Mouse (Mus musculus) heart, postnatal 14 days (tissue): ENCODE results near the gene Tgfb1i1. TPM values are rescaled to one million over a fixed set of nuclear protein-coding genes. Genes with fewer than 3 reads are reported as not detected.

Experiments
- DNase-seq, 2 experiments: peaks; one replicate each; pipeline ENCODE4 v3.0.0; 2021 to 2022
- intact Hi-C: fragments of 180-260 bp; cut with DNase I; formaldehyde crosslinking; loops from one replicate; pipeline ENCODE4 v1.15.1; 2025
- long read RNA-seq, 2 experiments: library from polyadenylated mRNA; stranded (forward); transcript quantifications; one replicate each; pipeline ENCODE4 v2.0.0; 2021
- total RNA-seq, 2 experiments: library from RNA; stranded (reverse); gene quantifications; 2 replicates each; pipeline ENCODE4 v1.2.3; 2021

The Tgfb1i1 gene
- 10 to 100 TPM; 31.9 to 32.2 TPM for total RNA-seq
- long read RNA-seq, experiment 1, transcript Tgfb1i1-204 (10 exons, 3,788 nt): minor isoform, 8 of 40 reads
- long read RNA-seq, experiment 1, transcript Tgfb1i1-207 (11 exons, 1,746 nt): major isoform, 23 of 40 reads
- long read RNA-seq, experiment 1, partial matches to known transcripts: 3 of 40 reads
- long read RNA-seq, experiment 1, other reads (novel, unspliced or antisense): 3 of 40 reads
- long read RNA-seq, experiment 2, transcript Tgfb1i1-207 (11 exons, 1,746 nt): major isoform, 17 of 30 reads
- long read RNA-seq, experiment 2, transcript Tgfb1i1-204 (10 exons, 3,788 nt): minor isoform, 6 of 30 reads
- long read RNA-seq, experiment 2, partial matches to known transcripts: 2 of 30 reads
- long read RNA-seq, experiment 2, other reads (novel, unspliced or antisense): 2 of 30 reads

- peak; percentile 71 to 75 for DNase-seq
- intact Hi-C loops: loop anchor here (1.0 to 5.0 kb wide), 2 partner anchors 99 to 461 kb away; no protein-coding TSS in a partner anchor
Observed at GRCm38 (mm10) chr7:128246496-128247391, at the start of gene Tgfb1i1. Gene Tgfb1i1, plus strand, starts transcription at chr7:128246812.

- no peak for DNase-seq
- intact Hi-C loops: loop anchor here (10.0 kb wide), 1 partner anchor 257 kb away; the partner anchor contains the start of gene Prss36
Observed at GRCm38 (mm10) chr7:128201607-128202006, 45.0 kb upstream of the Tgfb1i1 start.

GRCm38 (mm10) chr7:128203071-128203470, 43.5 kb upstream of the Tgfb1i1 start:
- peak in 1 of 2 experiments; percentile 22 for DNase-seq
- intact Hi-C loops: loop anchor here (10.0 kb wide), 1 partner anchor 258 kb away; the partner anchor contains the start of gene Prss36

GRCm38 (mm10) chr7:128204179-128204578, 42.4 kb upstream of the Tgfb1i1 start:
- no peak for DNase-seq
- intact Hi-C loops: loop anchor here (10.0 kb wide), 1 partner anchor 259 kb away; the partner anchor contains the start of gene Prss36

GRCm38 (mm10) chr7:128205695-128206094, 40.9 kb upstream of the Tgfb1i1 start:
- intact Hi-C loops: loop anchor here (10.0 kb wide), 1 partner anchor 261 kb away; the partner anchor contains the start of gene Prss36
- peak; percentile 14 to 23 for DNase-seq

- peak; percentile 41 to 48 for DNase-seq
- intact Hi-C loops: loop anchor here (10.0 kb wide), 1 partner anchor 261 kb away; the partner anchor contains the start of gene Prss36
Observed at GRCm38 (mm10) chr7:128206152-128206551, 40.5 kb upstream of the Tgfb1i1 start, which contains the start of gene Cox6a2. Gene Cox6a2, minus strand, starts transcription at chr7:128206387.

- intact Hi-C loops: loop anchor here (2.0 to 10.0 kb wide), 2 partner anchors 103 to 263 kb away; partner anchors contain the start of gene Prss36
- DNase-seq: peak; percentile 53 to 77
Observed at GRCm38 (mm10) chr7:128208187-128208586, 38.4 kb upstream of the Tgfb1i1 start.

- no peak for DNase-seq
- intact Hi-C loops: loop anchor here (2.0 to 10.0 kb wide), 2 partner anchors 105 to 265 kb away; partner anchors contain the start of gene Prss36
Observed at GRCm38 (mm10) chr7:128209826-128210225, 36.8 kb upstream of the Tgfb1i1 start.

GRCm38 (mm10) chr7:128219952-128220351, 26.7 kb upstream of the Tgfb1i1 start:
- DNase-seq: no peak
- intact Hi-C loops: no loop called here

GRCm38 (mm10) chr7:128220936-128221335, 25.7 kb upstream of the Tgfb1i1 start:
- intact Hi-C loops: no loop called here
- no peak for DNase-seq

GRCm38 (mm10) chr7:128231741-128232140, 14.9 kb upstream of the Tgfb1i1 start:
- no peak for DNase-seq
- intact Hi-C loops: no loop called here

- no peak for DNase-seq
- intact Hi-C loops: no loop called here
Observed at GRCm38 (mm10) chr7:128234796-128235195, 11.8 kb upstream of the Tgfb1i1 start.

GRCm38 (mm10) chr7:128235481-128235880, 11.1 kb upstream of the Tgfb1i1 start:
- no peak for DNase-seq
- intact Hi-C loops: no loop called here

- intact Hi-C loops: loop anchor here (2.0 kb wide), 1 partner anchor 108 kb away; no protein-coding TSS in a partner anchor
- no peak for DNase-seq
Observed at GRCm38 (mm10) chr7:128236426-128236825, 10.2 kb upstream of the Tgfb1i1 start.

- peak; percentile 90 to 93 for DNase-seq
- intact Hi-C loops: loop anchor here (2.0 kb wide), 1 partner anchor 108 kb away; no protein-coding TSS in a partner anchor
Observed at GRCm38 (mm10) chr7:128236856-128237592, 9.6 kb upstream of the Tgfb1i1 start, which contains the start of gene Armc5. Gene Armc5, plus strand, starts transcription at chr7:128237342.

- intact Hi-C loops: loop anchor here (2.0 kb wide), 1 partner anchor 107 kb away; no protein-coding TSS in a partner anchor
Observed at GRCm38 (mm10) chr7:128237593-128237926, 9.1 kb upstream of the Tgfb1i1 start.

GRCm38 (mm10) chr7:128237927-128238778, 8.5 kb upstream of the Tgfb1i1 start, which contains the start of gene 9130023H24Rik:
Gene 9130023H24Rik, minus strand, starts transcription at chr7:128238031.
- intact Hi-C loops: loop anchor here (2.0 kb wide), 1 partner anchor 107 kb away; no protein-coding TSS in a partner anchor
- DNase-seq: peak; percentile 100

More at GRCm38 (mm10) chr7:128237593-128237926, 9.1 kb upstream of the Tgfb1i1 start:
- DNase-seq: no peak

- DNase-seq: no peak
- intact Hi-C loops: no loop called here
Observed at GRCm38 (mm10) chr7:128238991-128239390, 7.6 kb upstream of the Tgfb1i1 start.
